Mouse (Mus musculus): ENCODE results near the gene Tmem26.
"Not testable (repeated sequence)": the region's sequence is repeated elsewhere in the genome, so short reads cannot be mapped to it uniquely, and the experiment has no call there.

Gene Tmem26

GRCm38 (mm10) chr10:68723015-68723414, 431 bp upstream of the Tmem26 start:
- peak; percentile 74 for DNase-seq (ENCODE audit: low read depth, low spot score)
- H3K27me3 ChIP-seq (ENCODE audit: control insufficient read depth, insufficient read depth, low read length, poor library complexity, severe bottlenecking): no peaks in the 10 kb centered on the region
- no peaks in the 10 kb centered on the region for H3K36me3 ChIP-seq (ENCODE audit: control insufficient read depth, insufficient read depth, low read length, poor library complexity, severe bottlenecking)

GRCm38 (mm10) chr10:68724361-68724720, 895 bp downstream of the Tmem26 start:
- H3K36me3 ChIP-seq (ENCODE audit: control insufficient read depth, insufficient read depth, low read length, poor library complexity, severe bottlenecking): no peaks in the 10 kb centered on the region
- peak; percentile 47 for DNase-seq (ENCODE audit: low read depth, low spot score)
- H3K27me3 ChIP-seq (ENCODE audit: control insufficient read depth, insufficient read depth, low read length, poor library complexity, severe bottlenecking): no peaks in the 10 kb centered on the region

- no peaks in the 10 kb centered on the region for H3K27me3 ChIP-seq (ENCODE audit: control insufficient read depth, insufficient read depth, low read length, poor library complexity, severe bottlenecking)
- no peaks in the 10 kb centered on the region for H3K36me3 ChIP-seq (ENCODE audit: control insufficient read depth, insufficient read depth, low read length, poor library complexity, severe bottlenecking)
- DNase-seq (ENCODE audit: low read depth, low spot score): no peak
Observed at GRCm38 (mm10) chr10:68727464-68727863, 4.0 kb downstream of the Tmem26 start.

GRCm38 (mm10) chr10:68735621-68736020, 12.2 kb downstream of the Tmem26 start:
- peak; percentile 66 for DNase-seq (ENCODE audit: low read depth, low spot score)

GRCm38 (mm10) chr10:68737391-68737790, 13.9 kb downstream of the Tmem26 start:
- no peaks in the 10 kb centered on the region for H3K27me3 ChIP-seq (ENCODE audit: control insufficient read depth, insufficient read depth, low read length, poor library complexity, severe bottlenecking)

More at GRCm38 (mm10) chr10:68735621-68736020, 12.2 kb downstream of the Tmem26 start:
- Histone ChIP-seq H3K36me3 (ENCODE audit: control insufficient read depth, insufficient read depth, low read length, poor library complexity, severe bottlenecking) (no peaks in the 10 kb centered on the region), H3K27me3 (ENCODE audit: control insufficient read depth, insufficient read depth, low read length, poor library complexity, severe bottlenecking) (no peaks in the 10 kb centered on the region)

GRCm38 (mm10) chr10:68738981-68739380, 15.5 kb downstream of the Tmem26 start:
- not testable (repeated sequence) for H3K36me3 ChIP-seq (ENCODE audit: control insufficient read depth, insufficient read depth, low read length, poor library complexity, severe bottlenecking); DNase-seq (ENCODE audit: low read depth, low spot score); H3K27me3 ChIP-seq (ENCODE audit: control insufficient read depth, insufficient read depth, low read length, poor library complexity, severe bottlenecking)

More at GRCm38 (mm10) chr10:68737391-68737790, 13.9 kb downstream of the Tmem26 start:
- no peak for DNase-seq (ENCODE audit: low read depth, low spot score)
- no peaks in the 10 kb centered on the region; the same call in 1 of the 2 replicates for H3K36me3 ChIP-seq (ENCODE audit: control insufficient read depth, insufficient read depth, low read length, poor library complexity, severe bottlenecking)

- H3K36me3 ChIP-seq (ENCODE audit: control insufficient read depth, insufficient read depth, low read length, poor library complexity, severe bottlenecking): no peaks in the 10 kb centered on the region; the same call in 1 of the 2 replicates
- H3K27me3 ChIP-seq (ENCODE audit: control insufficient read depth, insufficient read depth, low read length, poor library complexity, severe bottlenecking): no peaks in the 10 kb centered on the region
- no peak for DNase-seq (ENCODE audit: low read depth, low spot score)
Observed at GRCm38 (mm10) chr10:68740251-68740650, 16.8 kb downstream of the Tmem26 start.

- Histone ChIP-seq H3K36me3 (ENCODE audit: control insufficient read depth, insufficient read depth, low read length, poor library complexity, severe bottlenecking) (no peaks in the 10 kb centered on the region), H3K27me3 (ENCODE audit: control insufficient read depth, insufficient read depth, low read length, poor library complexity, severe bottlenecking) (no peaks in the 10 kb centered on the region)
- no peak for DNase-seq (ENCODE audit: low read depth, low spot score)
Observed at GRCm38 (mm10) chr10:68750921-68751320, 27.5 kb downstream of the Tmem26 start.

GRCm38 (mm10) chr10:68759238-68759637, 35.8 kb downstream of the Tmem26 start:
- H3K36me3 ChIP-seq (ENCODE audit: control insufficient read depth, insufficient read depth, low read length, poor library complexity, severe bottlenecking): no peaks in the 10 kb centered on the region
- DNase-seq (ENCODE audit: low read depth, low spot score): peak; percentile 49
- no peaks in the 10 kb centered on the region for H3K27me3 ChIP-seq (ENCODE audit: control insufficient read depth, insufficient read depth, low read length, poor library complexity, severe bottlenecking)

- Histone ChIP-seq H3K36me3 (ENCODE audit: control insufficient read depth, insufficient read depth, low read length, poor library complexity, severe bottlenecking) (no peaks in the 10 kb centered on the region), H3K27me3 (ENCODE audit: control insufficient read depth, insufficient read depth, low read length, poor library complexity, severe bottlenecking) (no peaks in the 10 kb centered on the region)
- DNase-seq (ENCODE audit: low read depth, low spot score): no peak
Observed at GRCm38 (mm10) chr10:68759789-68760188, 36.3 kb downstream of the Tmem26 start.

- Histone ChIP-seq H3K27me3 (ENCODE audit: control insufficient read depth, insufficient read depth, low read length, poor library complexity, severe bottlenecking) (no peaks in the 10 kb centered on the region), H3K36me3 (ENCODE audit: control insufficient read depth, insufficient read depth, low read length, poor library complexity, severe bottlenecking) (0 out of 2 replicates have a peak, but pooled peaks cover 1% of the 10 kb centered on the region)
- DNase-seq (ENCODE audit: low read depth, low spot score): no peak
Observed at GRCm38 (mm10) chr10:68781067-68781868, 57.8 kb downstream of the Tmem26 start.

- Histone ChIP-seq H3K36me3 (ENCODE audit: control insufficient read depth, insufficient read depth, low read length, poor library complexity, severe bottlenecking) (0 out of 2 replicates have a peak, but pooled peaks cover 1% of the 10 kb centered on the region), H3K27me3 (ENCODE audit: control insufficient read depth, insufficient read depth, low read length, poor library complexity, severe bottlenecking) (no peaks in the 10 kb centered on the region)
- DNase-seq (ENCODE audit: low read depth, low spot score): no peak
Observed at GRCm38 (mm10) chr10:68782724-68783123, 59.3 kb downstream of the Tmem26 start.

GRCm38 (mm10) chr10:68783856-68784255, 60.4 kb downstream of the Tmem26 start:
- no peak for DNase-seq (ENCODE audit: low read depth, low spot score)
- no peaks in the 10 kb centered on the region for H3K36me3 ChIP-seq (ENCODE audit: control insufficient read depth, insufficient read depth, low read length, poor library complexity, severe bottlenecking)
- H3K27me3 ChIP-seq (ENCODE audit: control insufficient read depth, insufficient read depth, low read length, poor library complexity, severe bottlenecking): no peaks in the 10 kb centered on the region

GRCm38 (mm10) chr10:68784463-68784862, 61.0 kb downstream of the Tmem26 start:
- Histone ChIP-seq H3K36me3 (ENCODE audit: control insufficient read depth, insufficient read depth, low read length, poor library complexity, severe bottlenecking) (no peaks in the 10 kb centered on the region), H3K27me3 (ENCODE audit: control insufficient read depth, insufficient read depth, low read length, poor library complexity, severe bottlenecking) (no peaks in the 10 kb centered on the region)
- no peak for DNase-seq (ENCODE audit: low read depth, low spot score)

- peak; percentile 91 for DNase-seq (ENCODE audit: low read depth, low spot score)
- H3K27me3 ChIP-seq (ENCODE audit: control insufficient read depth, insufficient read depth, low read length, poor library complexity, severe bottlenecking): no peaks in the 10 kb centered on the region; the same call in 1 of the 2 replicates
- H3K36me3 ChIP-seq (ENCODE audit: control insufficient read depth, insufficient read depth, low read length, poor library complexity, severe bottlenecking): no peaks in the 10 kb centered on the region
Observed at GRCm38 (mm10) chr10:68795466-68795865, 72.0 kb downstream of the Tmem26 start.

All from splenic B cell, adult 2 months (primary cell).